Mouse (Mus musculus) testis, adult 2 months (tissue): Measurements from ENCODE around the gene Gm5105. TPM values are rescaled to one million over a fixed set of nuclear protein-coding genes. Genes with fewer than 3 reads are reported as not detected.

Experiments used
- H3K27ac ChIP-seq: fragments of 200-500 bp; 2 replicates; pipeline ENCODE4 v1.5.1; 2012; ENCODE audit warnings: low read depth, low read length; ENCODE audit not compliant: control insufficient read depth, insufficient read depth
- H3K27me3 ChIP-seq: fragments of 200-500 bp; 2 replicates; pipeline ENCODE4 v1.6.1; 2012; ENCODE audit warnings: mild to moderate bottlenecking, low read length, moderate library complexity; ENCODE audit not compliant: control insufficient read depth, insufficient read depth
- H3K36me3 ChIP-seq: fragments of 200-500 bp; 2 replicates; pipeline ENCODE4 v1.6.1; 2012; ENCODE audit warnings: mild to moderate bottlenecking, low read length; ENCODE audit not compliant: control insufficient read depth, insufficient read depth
- H3K4me1 ChIP-seq: fragments of 200-500 bp; 2 replicates; pipeline ENCODE4 v1.6.1; 2012; ENCODE audit warnings: low read length; ENCODE audit not compliant: control insufficient read depth, insufficient read depth
- H3K4me3 ChIP-seq: fragments of 200-500 bp; 2 replicates; pipeline ENCODE4 v1.5.1; 2012; ENCODE audit warnings: low read depth, mild to moderate bottlenecking, low read length, moderate library complexity, mixed read lengths; ENCODE audit not compliant: control insufficient read depth
- CTCF ChIP-seq: fragments of 200-500 bp; IDR thresholded peaks from 2 replicates; pipeline ENCODE4 v1.5.1; 2012; ENCODE audit warnings: low read depth, mild to moderate bottlenecking, inconsistent platforms, low read length, moderate library complexity; ENCODE audit not compliant: control insufficient read depth, insufficient read depth, insufficient replicate concordance
- POLR2A ChIP-seq: fragments of 200-500 bp; IDR thresholded peaks from 2 replicates; pipeline ENCODE4 v1.6.1; 2012; ENCODE audit warnings: low read depth, mild to moderate bottlenecking, inconsistent platforms, low read length, moderate library complexity; ENCODE audit not compliant: control insufficient read depth
- polyA plus RNA-seq: library from polyadenylated mRNA; depleted of rRNA; stranded (reverse); fragments of >200 nt; gene quantifications from 2 replicates; pipeline ENCODE4 v1.2.3, GENCODE M21; 2012

The Gm5105 gene
- polyA plus RNA-seq, 1 experiment, result not detected

GRCm38 (mm10) chr3:138066348-138066856 lies 786 bp downstream of the Gm5105 start:
- H3K36me3 ChIP-seq, result no peaks in the 10 kb centered on the region
- no peaks in the 10 kb centered on the region for H3K27me3 ChIP-seq
- peaks cover 7% of the 10 kb centered on the region for H3K4me1 ChIP-seq
- H3K27ac ChIP-seq, result no peak overlapping the region
- H3K4me3 ChIP-seq, result no peak overlapping the region
- TF ChIP-seq POLR2A (no peak), CTCF (no peak)

- no peak overlapping the region for H3K27ac ChIP-seq
- H3K4me3 ChIP-seq, result no peak overlapping the region
- H3K27me3 ChIP-seq, result no peaks in the 10 kb centered on the region
- no peaks in the 10 kb centered on the region for H3K36me3 ChIP-seq
- TF ChIP-seq CTCF, result no peak
- no peak for TF ChIP-seq POLR2A
- H3K4me1 ChIP-seq, result peaks cover 7% of the 10 kb centered on the region
Observed at GRCm38 (mm10) chr3:138065930-138066329, 1.3 kb downstream of the Gm5105 start.

GRCm38 (mm10) chr3:138064732-138065645 lies 2.2 kb downstream of the Gm5105 start, which contains the start of gene 1110002E22Rik:
Gene 1110002E22Rik (plus strand): TSS chr3:138065052.
- no peak within 1 kb of the TSS for H3K27ac ChIP-seq
- TF ChIP-seq POLR2A (no peak), CTCF (no peak)
- no peaks in the 10 kb centered on the region for H3K27me3 ChIP-seq
- H3K4me1 ChIP-seq, result peaks cover 7% of the 10 kb centered on the region
- no peaks in the 10 kb centered on the region for H3K36me3 ChIP-seq
- H3K4me3 ChIP-seq, result no peak within 1 kb of the TSS; the same call in 1 of the 2 replicates

GRCm38 (mm10) chr3:138063731-138064329 lies 3.4 kb downstream of the Gm5105 start:
- TF ChIP-seq CTCF (no peak), POLR2A (no peak)
- peaks cover 7% of the 10 kb centered on the region for H3K4me1 ChIP-seq
- H3K27me3 ChIP-seq, result no peaks in the 10 kb centered on the region
- H3K36me3 ChIP-seq, result no peaks in the 10 kb centered on the region
- no peak overlapping the region for H3K27ac ChIP-seq
- no peak overlapping the region for H3K4me3 ChIP-seq

- Histone ChIP-seq H3K27ac (no peak overlapping the region), H3K27me3 (no peaks in the 10 kb centered on the region), H3K4me1 (peaks cover 7% of the 10 kb centered on the region), H3K36me3 (no peaks in the 10 kb centered on the region), H3K4me3 (no peak overlapping the region)
- TF ChIP-seq POLR2A, result no peak
- no peak for TF ChIP-seq CTCF
Observed at GRCm38 (mm10) chr3:138062673-138063072, 4.5 kb downstream of the Gm5105 start.

GRCm38 (mm10) chr3:138061205-138061911 lies 5.8 kb downstream of the Gm5105 start:
- H3K4me3 ChIP-seq, result no peak overlapping the region
- no peak for TF ChIP-seq CTCF
- TF ChIP-seq POLR2A, result no peak
- no peak overlapping the region for H3K27ac ChIP-seq
- H3K36me3 ChIP-seq, result no peaks in the 10 kb centered on the region
- no peaks in the 10 kb centered on the region for H3K27me3 ChIP-seq
- H3K4me1 ChIP-seq, result peaks cover 7% of the 10 kb centered on the region

- TF ChIP-seq CTCF (no peak), POLR2A (no peak)
- Histone ChIP-seq H3K36me3 (no peaks in the 10 kb centered on the region), H3K27ac (no peak overlapping the region), H3K4me1 (peaks cover 6% of the 10 kb centered on the region), H3K27me3 (no peaks in the 10 kb centered on the region), H3K4me3 (no peak overlapping the region)
Observed at GRCm38 (mm10) chr3:138060429-138060828, 6.8 kb downstream of the Gm5105 start.
